Mouse (Mus musculus) liver, embryonic 13.5 days (tissue): ENCODE data around the gene Gm49318. TPM values are rescaled to one million over a fixed set of nuclear protein-coding genes. Genes with fewer than 3 reads are reported as not detected.

Source experiments
- ATAC-seq: fragments of 200-750 bp; cut with Nextera tagmentation; 2 replicates; pipeline ENCODE4 v1.8.0; 2017; ENCODE audit warnings: low read depth, mild to moderate bottlenecking, moderate number of reproducible peaks, moderate library complexity
- DNase-seq: peaks from one replicate; pipeline ENCODE4 v3.0.0; 2022
- H3K27ac ChIP-seq: fragments of 300-500 bp; sonication (generic); 2 replicates; pipeline ENCODE4 v1.5.1; 2015; ENCODE audit warnings: moderate library complexity, mild to moderate bottlenecking, inconsistent platforms
- H3K27me3 ChIP-seq: fragments of 300-500 bp; sonication (generic); 2 replicates; pipeline ENCODE4 v1.6.1; 2015; ENCODE audit warnings: mild to moderate bottlenecking, inconsistent platforms
- H3K36me3 ChIP-seq: fragments of 300-500 bp; sonication (generic); 2 replicates; pipeline ENCODE4 v1.6.1; 2015; ENCODE audit warnings: mild to moderate bottlenecking, inconsistent platforms
- H3K4me1 ChIP-seq: fragments of 300-500 bp; sonication (generic); replicated peaks from 2 replicates; pipeline ENCODE4 v1.6.1; 2015; ENCODE audit warnings: inconsistent platforms
- H3K4me2 ChIP-seq: fragments of 300-500 bp; sonication (generic); 2 replicates; pipeline ENCODE4 v1.6.1; 2015; ENCODE audit warnings: inconsistent platforms, mild to moderate bottlenecking, moderate library complexity
- H3K4me3 ChIP-seq: fragments of 300-500 bp; sonication (generic); replicated peaks from 2 replicates; pipeline ENCODE4 v1.5.1; 2015; ENCODE audit warnings: mild to moderate bottlenecking, inconsistent platforms
- H3K9ac ChIP-seq: fragments of 300-500 bp; sonication (generic); 2 replicates; pipeline ENCODE4 v1.6.1; 2015; ENCODE audit warnings: mild to moderate bottlenecking, inconsistent platforms
- H3K9me3 ChIP-seq: fragments of 300-500 bp; sonication (generic); replicated peaks from 2 replicates; pipeline ENCODE4 v1.6.1; 2016; ENCODE audit warnings: inconsistent platforms
- WGBS: fragments of 180-500 bp; shearing (Covaris S2); methylation state at CpG from one replicate; pipeline ENCODE4 v1.1.7; 2015; ENCODE audit not compliant: insufficient replicate concordance; 5-methylcytosine and 5-hydroxymethylcytosine counted together
- polyA plus RNA-seq: library from polyadenylated mRNA; unstranded; fragments of >200 nt; fragmentation: Nextera tagmentation; extraction: Ambion mirVana; gene quantifications from 2 replicates; pipeline ENCODE4 v1.2.1, GENCODE M21; 2015

The Gm49318 gene
- polyA plus RNA-seq, 1 experiment from 2014 or later, result not detected

DNA sequence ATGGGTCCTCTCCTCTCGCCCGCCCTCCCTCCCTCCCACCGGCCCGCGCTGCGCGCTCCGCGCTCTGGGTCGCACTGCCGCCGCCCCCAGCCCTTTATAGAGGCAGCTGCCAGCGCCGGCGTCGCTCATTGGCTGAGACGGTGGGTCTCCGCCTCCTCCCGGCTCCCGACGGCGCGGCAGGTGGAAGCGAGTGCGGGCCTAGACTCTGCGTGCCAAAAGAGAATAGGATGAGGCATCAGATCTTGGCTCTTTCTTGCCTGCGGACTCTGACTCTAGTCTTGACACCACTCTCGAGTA lies 19.2 kb downstream of the Gm49318 start, which contains the start of gene Elavl3:
Gene Elavl3, minus strand, starts transcription at position 66 of the 297 bp plus-strand sequence.
- H3K9ac ChIP-seq, result no peak within 1 kb of the TSS
- H3K27me3 ChIP-seq, result peaks cover 87% of the 10 kb centered on the region
- DNase-seq, result no peak

DNA sequence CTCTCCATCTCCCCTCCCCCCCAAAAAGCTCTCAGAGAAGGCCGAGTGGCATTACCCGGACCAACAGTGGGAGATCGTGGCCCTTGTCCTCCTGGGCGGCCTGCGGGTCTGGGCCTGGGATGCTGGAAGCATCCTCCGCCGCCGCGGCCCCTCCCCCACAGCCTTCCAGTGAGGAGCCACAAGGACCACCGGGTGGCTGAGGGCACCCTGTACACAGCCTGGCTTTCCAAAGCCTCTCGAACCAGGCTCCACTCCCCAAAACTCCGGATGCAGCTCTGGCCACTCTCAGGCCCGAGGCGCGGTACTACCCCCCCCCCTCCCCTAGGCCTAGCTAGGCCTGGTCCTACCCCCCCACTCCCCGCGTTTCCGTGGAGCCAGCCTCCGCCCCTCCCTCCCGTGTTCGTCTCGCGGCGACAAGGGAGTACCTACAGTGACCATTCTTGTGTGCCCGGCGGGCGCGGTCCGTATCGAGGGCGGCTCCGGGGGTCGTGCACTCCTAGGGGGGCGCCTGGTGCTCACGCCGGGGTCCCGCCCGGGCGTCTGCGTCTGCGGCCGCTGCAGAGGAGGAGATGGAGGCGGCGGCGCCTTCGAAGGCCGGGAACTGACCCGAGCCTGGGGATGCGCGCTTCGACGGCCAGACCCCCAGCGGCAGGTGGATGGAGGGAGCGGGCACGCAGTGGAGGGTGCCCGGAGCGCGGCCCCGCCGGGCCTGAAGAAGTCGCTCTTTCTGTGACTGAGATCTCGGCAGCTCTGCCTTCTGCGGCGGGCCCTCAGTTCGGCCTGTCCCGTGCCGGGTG lies 19.7 kb downstream of the Gm49318 start:
- no peak overlapping the region for H3K27ac ChIP-seq
- ATAC-seq (no peak), DNase-seq (no peak)
- peak overlapping the region; percentile 68 for H3K4me2 ChIP-seq
- no peaks in the 10 kb centered on the region for H3K36me3 ChIP-seq
- peak overlapping the region; percentile 40 for H3K4me3 ChIP-seq
- WGBS, result 4% methylated on average over 59 of the region's 67 CpGs
- peaks cover 44% of the 10 kb centered on the region for H3K4me1 ChIP-seq
- no peak overlapping the region for H3K9ac ChIP-seq
- no peaks in the 10 kb centered on the region for H3K9me3 ChIP-seq
- H3K27me3 ChIP-seq, result peaks cover 87% of the 10 kb centered on the region

More for the DNA sequence above, 19.2 kb downstream of the Gm49318 start, which contains the start of gene Elavl3:
- no peak for ATAC-seq
- Histone ChIP-seq H3K4me3 (peak within 1 kb of the TSS; percentile 40), H3K9me3 (no peaks in the 10 kb centered on the region), H3K4me1 (peaks cover 44% of the 10 kb centered on the region), H3K27ac (no peak within 1 kb of the TSS), H3K36me3 (peaks cover 1% of the 10 kb centered on the region; the same call in 1 of the 2 replicates), H3K4me2 (peak within 1 kb of the TSS; percentile 68)
- 2% methylated on average over 26 of the region's 28 CpGs for WGBS

DNA sequence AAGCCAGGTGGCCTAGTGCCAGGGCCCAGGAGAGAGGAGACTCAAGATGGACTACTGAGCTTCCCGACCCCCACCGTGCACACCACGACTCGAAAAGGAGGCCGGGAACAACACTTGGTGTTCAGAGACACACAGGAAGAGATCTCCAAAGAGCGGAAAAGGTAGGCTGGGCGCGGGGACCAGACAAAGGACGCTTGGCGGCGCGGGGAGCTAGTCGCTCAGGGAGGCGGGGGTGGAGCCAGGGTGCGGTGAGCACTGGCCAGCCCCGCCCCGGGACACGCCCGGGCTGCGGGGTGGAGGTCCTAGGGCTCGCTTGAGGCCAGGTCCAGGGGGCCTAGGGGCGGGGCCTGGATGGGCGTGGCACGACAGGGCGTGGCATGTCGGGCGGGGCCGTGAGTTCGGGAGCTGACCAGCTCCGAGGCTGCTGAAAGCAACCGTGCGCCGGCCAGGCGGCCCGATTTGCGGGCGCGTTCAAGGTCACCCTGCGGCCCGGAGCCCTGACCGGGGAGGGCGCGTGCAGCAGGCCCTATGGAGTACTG lies 20.6 kb downstream of the Gm49318 start:
- peak; percentile 79 for DNase-seq
- Histone ChIP-seq H3K4me1 (peaks cover 41% of the 10 kb centered on the region), H3K9ac (no peak overlapping the region), H3K9me3 (no peaks in the 10 kb centered on the region), H3K4me3 (peak overlapping the region; percentile 40), H3K36me3 (no peaks in the 10 kb centered on the region), H3K27me3 (peaks cover 81% of the 10 kb centered on the region), H3K4me2 (peak overlapping the region; percentile 68), H3K27ac (no peak overlapping the region)
- 1% methylated on average over 43 of the region's 43 CpGs for WGBS
- ATAC-seq, result peak; percentile 72

DNA sequence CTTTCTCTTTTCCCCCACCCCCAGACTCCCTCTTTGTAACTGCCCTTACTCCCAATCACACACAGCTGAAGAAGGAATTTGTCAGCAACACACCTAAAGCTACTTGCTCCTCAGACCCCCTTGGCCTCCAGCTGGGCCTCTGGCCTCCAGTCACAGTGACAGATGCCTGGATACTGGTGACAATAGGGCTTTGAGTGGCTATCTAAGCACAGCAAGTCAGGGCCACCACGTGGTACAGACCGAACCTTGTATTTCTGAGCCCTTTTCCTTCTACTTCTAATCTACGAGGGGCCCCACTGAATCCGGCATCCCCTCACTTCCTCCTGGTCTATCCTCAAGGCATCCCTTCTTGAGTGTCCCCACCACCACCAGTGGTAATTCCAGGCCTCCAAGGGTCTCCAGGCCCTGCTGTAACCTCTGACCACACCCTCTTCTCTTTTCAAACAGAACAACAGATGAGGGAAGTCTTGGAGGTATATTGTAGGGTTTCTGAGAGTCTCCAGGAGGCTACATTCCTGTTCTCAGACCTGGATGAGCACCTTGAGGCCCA lies 21.3 kb downstream of the Gm49318 start:
- Histone ChIP-seq H3K27me3 (peaks cover 74% of the 10 kb centered on the region), H3K9me3 (no peaks in the 10 kb centered on the region), H3K4me3 (no peak overlapping the region), H3K27ac (no peak overlapping the region), H3K4me1 (peaks cover 35% of the 10 kb centered on the region), H3K9ac (no peak overlapping the region), H3K4me2 (peak overlapping the region; percentile 68; the same call in 1 of the 2 replicates), H3K36me3 (no peaks in the 10 kb centered on the region)
- no peak for ATAC-seq
- 49% methylated on average over 4 of the region's 4 CpGs for WGBS
- DNase-seq, result no peak

DNA sequence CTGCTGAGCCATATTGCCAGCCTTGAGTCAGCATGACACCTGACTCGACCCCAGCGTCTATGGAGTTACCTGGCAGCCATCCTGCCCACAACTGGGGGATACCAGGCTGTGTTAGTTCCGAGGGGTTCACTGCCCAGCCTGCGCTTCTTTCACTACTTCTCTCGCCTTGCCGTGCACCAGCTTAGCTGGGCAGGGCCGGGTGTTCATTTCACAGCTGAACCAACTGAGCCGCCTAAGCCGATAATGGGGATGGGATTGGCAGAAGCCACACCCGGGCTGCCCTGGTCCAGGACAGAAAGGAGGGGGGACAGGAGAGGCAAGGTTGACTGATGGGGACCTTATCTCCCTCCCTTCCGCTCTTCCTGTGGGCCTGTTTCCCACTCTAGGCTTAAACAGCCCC lies 21.7 kb downstream of the Gm49318 start:
- Histone ChIP-seq H3K36me3 (no peaks in the 10 kb centered on the region), H3K9ac (no peak overlapping the region), H3K9me3 (no peaks in the 10 kb centered on the region), H3K4me3 (no peak overlapping the region), H3K27ac (no peak overlapping the region), H3K27me3 (peaks cover 70% of the 10 kb centered on the region), H3K4me1 (peaks cover 30% of the 10 kb centered on the region), H3K4me2 (no peak overlapping the region)
- ATAC-seq (no peak), DNase-seq (no peak)
- WGBS, result 61% methylated on average over 11 of the region's 11 CpGs

DNA sequence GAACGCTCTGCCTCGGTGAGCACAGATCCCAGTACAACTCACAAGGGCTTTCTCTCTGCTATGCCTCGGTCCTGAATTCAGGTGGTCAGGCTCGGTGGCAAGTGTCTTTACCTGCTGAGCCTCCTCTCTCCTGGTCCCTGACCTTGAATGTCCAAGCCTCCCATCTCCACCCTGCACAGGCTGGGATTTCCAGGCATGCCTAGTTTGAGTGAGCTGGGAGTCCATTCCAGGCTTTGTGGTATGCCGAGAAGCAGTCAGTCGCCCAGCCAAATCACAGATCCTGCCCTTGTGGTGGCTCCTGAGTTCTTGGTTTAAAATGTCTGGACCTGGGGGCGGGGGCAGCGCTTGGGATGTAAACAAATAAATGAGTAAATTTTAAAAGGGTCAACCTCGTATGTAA lies 23.7 kb downstream of the Gm49318 start:
- Histone ChIP-seq H3K4me1 (peaks cover 29% of the 10 kb centered on the region), H3K36me3 (no peaks in the 10 kb centered on the region), H3K27ac (no peak overlapping the region), H3K9ac (no peak overlapping the region), H3K27me3 (peaks cover 50% of the 10 kb centered on the region), H3K4me2 (no peak overlapping the region), H3K9me3 (no peaks in the 10 kb centered on the region), H3K4me3 (no peak overlapping the region)
- 49% methylated on average over 9 of the region's 9 CpGs for WGBS
- DNase-seq (no peak), ATAC-seq (no peak)

DNA sequence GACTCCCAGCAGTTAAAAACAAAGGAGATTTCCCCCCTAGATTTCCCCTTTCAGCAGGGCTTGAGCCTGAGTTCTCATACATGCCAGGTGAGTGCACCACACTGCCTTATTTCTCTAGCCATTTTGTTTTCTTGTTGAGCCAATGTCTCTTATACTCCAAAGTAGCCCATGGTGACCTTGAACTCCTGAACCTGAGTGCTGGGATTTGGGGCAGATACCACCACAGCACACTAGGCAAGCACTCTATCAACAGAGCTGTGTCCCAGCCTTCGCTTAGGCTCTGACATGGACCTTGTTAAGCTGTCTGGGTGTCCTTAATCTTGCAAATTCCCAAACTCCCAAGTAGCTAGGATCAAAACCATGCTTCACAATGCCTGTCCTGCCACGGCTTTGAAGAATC lies 29.2 kb downstream of the Gm49318 start:
- no peak overlapping the region for H3K4me3 ChIP-seq
- H3K27me3 ChIP-seq, result peaks cover 2% of the 10 kb centered on the region; the same call in 1 of the 2 replicates
- WGBS, result 49% methylated on average over 2 of the region's 2 CpGs
- H3K27ac ChIP-seq, result no peak overlapping the region
- H3K9ac ChIP-seq, result no peak overlapping the region
- DNase-seq (no peak), ATAC-seq (no peak)
- H3K4me2 ChIP-seq, result no peak overlapping the region
- H3K4me1 ChIP-seq, result no peaks in the 10 kb centered on the region
- no peaks in the 10 kb centered on the region for H3K9me3 ChIP-seq
- no peaks in the 10 kb centered on the region for H3K36me3 ChIP-seq

DNA sequence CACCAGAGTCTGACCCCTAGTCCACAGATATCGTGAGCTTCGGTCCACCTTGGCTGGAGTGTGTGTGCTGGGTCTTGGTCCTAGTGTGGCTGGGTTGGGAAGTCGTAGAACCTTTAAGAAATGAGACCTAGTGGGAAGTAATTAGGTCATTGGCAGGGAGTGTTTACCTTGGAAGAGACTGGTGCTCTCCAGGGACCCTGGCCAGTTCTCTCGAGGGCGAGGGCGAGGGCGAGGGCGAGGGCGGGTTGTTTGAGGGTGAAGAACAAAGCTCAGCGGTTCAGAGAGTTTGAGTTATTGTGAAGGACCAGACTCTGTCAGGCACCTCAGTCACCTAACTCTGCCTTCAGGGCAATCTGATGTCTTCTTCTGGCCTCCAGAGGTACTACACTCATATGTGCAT lies 33.2 kb downstream of the Gm49318 start:
- ATAC-seq (no peak), DNase-seq (no peak)

DNA sequence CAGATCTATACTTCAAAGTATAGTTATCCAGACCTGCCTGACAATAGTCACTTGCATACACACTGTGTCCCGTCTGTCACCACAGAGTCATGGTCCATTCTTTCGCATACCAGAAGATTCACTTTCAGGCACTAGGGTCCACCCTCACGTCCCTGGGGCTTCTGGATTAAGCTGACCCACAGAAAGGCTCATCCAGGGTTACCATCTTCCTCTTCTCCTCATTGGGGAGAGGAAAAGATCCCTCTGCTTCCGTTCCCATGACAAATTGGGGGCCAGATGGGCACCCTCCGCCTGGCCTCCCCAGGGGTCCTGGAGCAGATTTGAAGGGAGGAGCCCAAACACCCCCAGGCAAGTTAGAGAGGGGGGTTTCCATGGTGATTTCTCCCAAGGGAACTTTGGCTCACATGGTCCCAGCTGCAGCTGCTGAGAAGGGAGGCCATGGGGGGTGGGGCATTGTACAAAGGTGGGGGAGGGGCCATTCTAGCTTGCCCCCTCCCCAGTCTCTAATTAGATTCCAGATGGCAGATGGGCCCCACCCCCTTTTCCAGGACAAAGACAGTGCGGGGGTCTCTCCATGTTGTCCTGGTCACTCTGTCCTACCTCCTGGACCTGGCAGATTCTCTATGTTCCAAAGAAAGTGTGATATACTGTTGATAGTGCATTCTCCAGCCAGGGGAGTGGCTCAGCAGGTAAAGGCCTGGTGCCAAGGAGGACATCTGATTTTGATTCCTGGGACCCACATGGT lies 35.6 kb downstream of the Gm49318 start:
- H3K4me1 ChIP-seq, result no peaks in the 10 kb centered on the region
- ATAC-seq, result no peak
- no peak overlapping the region for H3K4me2 ChIP-seq
- no peaks in the 10 kb centered on the region for H3K36me3 ChIP-seq
- no peaks in the 10 kb centered on the region for H3K9me3 ChIP-seq
- H3K27ac ChIP-seq, result no peak overlapping the region
- 52% methylated on average over 6 of the region's 6 CpGs for WGBS
- DNase-seq, result no peak
- H3K9ac ChIP-seq, result no peak overlapping the region
- H3K27me3 ChIP-seq, result peaks cover 6% of the 10 kb centered on the region; the same call in 1 of the 2 replicates
- no peak overlapping the region for H3K4me3 ChIP-seq

More for the DNA sequence above, 33.2 kb downstream of the Gm49318 start:
- Histone ChIP-seq H3K27ac (no peak overlapping the region), H3K9me3 (no peaks in the 10 kb centered on the region), H3K4me3 (no peak overlapping the region), H3K27me3 (no peaks in the 10 kb centered on the region), H3K4me1 (no peaks in the 10 kb centered on the region), H3K9ac (no peak overlapping the region), H3K4me2 (no peak overlapping the region), H3K36me3 (no peaks in the 10 kb centered on the region)
- 63% methylated on average over 10 of the region's 10 CpGs for WGBS

DNA sequence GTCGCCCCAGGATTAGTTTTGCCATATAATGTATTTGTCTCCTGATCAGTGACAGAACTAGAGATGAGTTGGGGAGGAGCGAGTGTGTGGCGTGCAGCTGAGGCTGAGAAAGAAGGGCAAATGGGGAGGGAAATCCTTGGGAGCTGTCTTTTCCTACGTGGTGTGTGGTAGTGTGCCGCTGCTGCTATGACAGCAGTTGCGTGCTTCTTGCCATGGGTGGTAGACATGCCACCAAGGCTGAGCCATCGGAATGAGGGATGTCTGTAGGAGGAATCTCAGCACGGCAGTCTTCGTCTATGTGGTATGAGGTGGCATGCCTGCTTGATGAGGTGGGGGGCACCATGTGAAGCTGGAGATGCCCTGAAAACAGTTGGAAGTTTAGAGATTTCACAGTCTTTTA lies 40.7 kb downstream of the Gm49318 start:
- ATAC-seq (no peak), DNase-seq (no peak)
- peaks cover 6% of the 10 kb centered on the region; the same call in 1 of the 2 replicates for H3K27me3 ChIP-seq
- no peaks in the 10 kb centered on the region for H3K9me3 ChIP-seq
- WGBS, result 76% methylated on average over 9 of the region's 9 CpGs
- no peaks in the 10 kb centered on the region for H3K36me3 ChIP-seq
- peaks cover 10% of the 10 kb centered on the region for H3K4me1 ChIP-seq
- no peak overlapping the region for H3K9ac ChIP-seq
- no peak overlapping the region for H3K4me3 ChIP-seq
- H3K4me2 ChIP-seq, result no peak overlapping the region
- H3K27ac ChIP-seq, result no peak overlapping the region

DNA sequence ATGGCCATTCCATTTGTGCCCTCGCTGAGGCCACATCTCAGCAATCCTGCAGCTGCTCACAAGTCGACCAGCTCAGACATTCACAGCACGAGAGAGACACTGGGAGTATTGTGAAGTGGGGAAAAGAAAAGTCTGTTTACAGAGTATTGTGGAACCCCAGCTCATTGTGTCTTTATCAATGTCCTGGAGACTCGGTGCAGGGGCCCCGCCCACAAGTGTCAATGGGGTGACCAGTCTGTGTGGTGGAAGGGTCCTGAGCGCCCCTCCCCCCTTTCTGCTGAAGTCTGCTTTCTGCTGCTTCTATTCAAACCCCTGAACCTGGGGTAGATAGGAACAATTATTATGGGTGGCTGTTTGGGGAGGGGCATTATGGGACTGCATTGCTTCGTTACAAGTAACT lies 42.6 kb downstream of the Gm49318 start:
- DNase-seq, result no peak

More for the DNA sequence above, 42.6 kb downstream of the Gm49318 start:
- H3K9me3 ChIP-seq, result no peaks in the 10 kb centered on the region
- H3K27ac ChIP-seq, result no peak overlapping the region
- no peak overlapping the region for H3K4me3 ChIP-seq
- ATAC-seq, result no peak
- H3K27me3 ChIP-seq, result peaks cover 10% of the 10 kb centered on the region; the same call in 1 of the 2 replicates
- H3K4me1 ChIP-seq, result peaks cover 14% of the 10 kb centered on the region
- no peak overlapping the region for H3K9ac ChIP-seq
- no peaks in the 10 kb centered on the region for H3K36me3 ChIP-seq
- WGBS, result 36% methylated on average over 7 of the region's 7 CpGs
- no peak overlapping the region for H3K4me2 ChIP-seq
